Mouse (Mus musculus): ENCODE results near the gene Bicd2. TPM values are rescaled to one million over a fixed set of nuclear protein-coding genes. Genes with fewer than 3 reads are reported as not detected.
A peak's percentile ranks its signal among the peaks of the same experiment; 100 is the strongest.

Gene Bicd2
- polyA plus RNA-seq, 1 experiment from 2014 or later, result 25.3 TPM

DNA sequence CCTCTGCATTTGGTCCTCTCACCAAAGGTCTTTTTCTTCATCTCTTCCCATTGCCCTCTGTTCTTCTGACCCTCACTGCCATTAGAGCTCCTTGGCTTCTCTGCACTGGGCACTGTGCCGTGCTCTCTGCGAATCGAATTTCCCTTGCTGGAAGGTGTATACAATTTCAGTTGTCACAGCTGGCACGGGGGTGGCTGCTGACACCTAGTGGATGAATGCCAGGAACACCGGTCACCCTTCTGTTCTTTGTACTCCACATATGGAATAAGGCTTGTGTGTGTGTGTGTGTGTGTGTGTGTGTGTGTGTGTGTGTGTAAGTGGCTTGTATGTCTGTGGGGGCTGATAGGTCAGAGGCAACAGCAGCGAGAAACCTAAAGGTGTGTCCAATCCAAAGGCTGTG lies 58.8 kb downstream of the Bicd2 start:
- Histone ChIP-seq H3K27me3 (replicated peaks; ENCODE audit: control insufficient read depth, insufficient read depth, low read length) (no peaks in the 10 kb centered on the region), H3K4me2 (ENCODE audit: low read length) (no peak overlapping the region), H3K4me1 (ENCODE audit: control insufficient read depth, insufficient read depth, low read depth, low read length) (no peaks in the 10 kb centered on the region), H3K27ac (ENCODE audit: low read depth, low read length) (no peak overlapping the region), H3K4me3 (ENCODE audit: low read length) (no peak overlapping the region), H3K36me3 (ENCODE audit: control insufficient read depth, insufficient read depth, low read length) (no peaks in the 10 kb centered on the region), H3K9ac (ENCODE audit: low read depth, low read length) (no peak overlapping the region), H3K9me3 (ENCODE audit: control insufficient read depth, low read length) (no peaks in the 10 kb centered on the region)
- peak; percentile 83 for ATAC-seq
- 41% methylated on average over 6 of the region's 6 CpGs for WGBS

DNA sequence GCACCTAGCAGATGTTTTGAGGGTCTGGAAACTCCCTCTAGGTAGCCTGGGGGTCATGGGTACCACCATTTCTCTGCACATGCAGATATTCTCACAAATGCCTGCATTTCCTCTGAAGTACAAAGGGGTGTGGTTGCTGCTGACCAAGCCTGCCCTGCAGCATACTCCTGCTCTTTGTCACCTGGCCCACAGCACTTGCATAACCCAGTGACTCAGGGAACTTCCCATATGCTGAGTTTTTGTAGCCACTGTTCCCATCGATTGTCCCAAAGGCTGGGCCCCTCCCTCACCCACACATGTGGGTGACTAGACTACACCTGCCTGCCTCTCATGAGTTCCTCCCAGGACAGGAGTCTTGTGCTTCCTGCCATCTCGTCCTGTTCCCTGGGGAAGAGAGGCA lies 61.2 kb downstream of the Bicd2 start:
- no peaks in the 10 kb centered on the region for H3K36me3 ChIP-seq (ENCODE audit: control insufficient read depth, insufficient read depth, low read length)
- no peak for ATAC-seq
- no peaks in the 10 kb centered on the region for H3K4me1 ChIP-seq (ENCODE audit: control insufficient read depth, insufficient read depth, low read depth, low read length)
- H3K27ac ChIP-seq (ENCODE audit: low read depth, low read length), result no peak overlapping the region
- H3K4me2 ChIP-seq (ENCODE audit: low read length), result no peak overlapping the region
- 90% methylated on average over 2 of the region's 2 CpGs for WGBS
- no peak overlapping the region for H3K9ac ChIP-seq (ENCODE audit: low read depth, low read length)
- H3K4me3 ChIP-seq (ENCODE audit: low read length), result no peak overlapping the region
- no peaks in the 10 kb centered on the region for H3K27me3 ChIP-seq (replicated peaks; ENCODE audit: control insufficient read depth, insufficient read depth, low read length)
- no peaks in the 10 kb centered on the region for H3K9me3 ChIP-seq (ENCODE audit: control insufficient read depth, low read length)

DNA sequence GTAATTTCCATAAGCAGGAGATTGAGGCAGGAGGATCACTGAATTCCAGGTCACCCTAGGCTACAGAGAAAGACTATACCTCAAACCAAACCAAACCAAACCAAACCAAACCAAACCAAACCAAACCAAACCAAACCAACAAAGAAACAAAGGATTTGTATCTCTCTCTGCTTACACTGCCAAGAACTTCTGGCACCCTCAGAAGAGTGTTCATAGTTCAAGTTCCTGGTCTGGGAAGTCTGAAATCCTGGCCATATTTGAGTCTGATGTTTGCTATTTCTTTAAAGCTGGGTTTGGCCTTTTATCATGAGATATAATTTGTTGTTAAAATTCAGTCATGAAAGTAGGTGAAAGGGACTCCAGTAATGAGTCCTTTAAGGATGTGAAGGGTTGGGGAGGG lies 66.4 kb downstream of the Bicd2 start:
- H3K27me3 ChIP-seq (replicated peaks; ENCODE audit: control insufficient read depth, insufficient read depth, low read length), result no peaks in the 10 kb centered on the region
- H3K36me3 ChIP-seq (ENCODE audit: control insufficient read depth, insufficient read depth, low read length), result no peaks in the 10 kb centered on the region
- H3K4me1 ChIP-seq (ENCODE audit: control insufficient read depth, insufficient read depth, low read depth, low read length), result no peaks in the 10 kb centered on the region
- H3K27ac ChIP-seq (ENCODE audit: low read depth, low read length), result no peak overlapping the region
- H3K4me2 ChIP-seq (ENCODE audit: low read length), result no peak overlapping the region
- no peak for ATAC-seq
- no peak overlapping the region for H3K9ac ChIP-seq (ENCODE audit: low read depth, low read length)
- H3K9me3 ChIP-seq (ENCODE audit: control insufficient read depth, low read length), result no peaks in the 10 kb centered on the region
- H3K4me3 ChIP-seq (ENCODE audit: low read length), result no peak overlapping the region

DNA sequence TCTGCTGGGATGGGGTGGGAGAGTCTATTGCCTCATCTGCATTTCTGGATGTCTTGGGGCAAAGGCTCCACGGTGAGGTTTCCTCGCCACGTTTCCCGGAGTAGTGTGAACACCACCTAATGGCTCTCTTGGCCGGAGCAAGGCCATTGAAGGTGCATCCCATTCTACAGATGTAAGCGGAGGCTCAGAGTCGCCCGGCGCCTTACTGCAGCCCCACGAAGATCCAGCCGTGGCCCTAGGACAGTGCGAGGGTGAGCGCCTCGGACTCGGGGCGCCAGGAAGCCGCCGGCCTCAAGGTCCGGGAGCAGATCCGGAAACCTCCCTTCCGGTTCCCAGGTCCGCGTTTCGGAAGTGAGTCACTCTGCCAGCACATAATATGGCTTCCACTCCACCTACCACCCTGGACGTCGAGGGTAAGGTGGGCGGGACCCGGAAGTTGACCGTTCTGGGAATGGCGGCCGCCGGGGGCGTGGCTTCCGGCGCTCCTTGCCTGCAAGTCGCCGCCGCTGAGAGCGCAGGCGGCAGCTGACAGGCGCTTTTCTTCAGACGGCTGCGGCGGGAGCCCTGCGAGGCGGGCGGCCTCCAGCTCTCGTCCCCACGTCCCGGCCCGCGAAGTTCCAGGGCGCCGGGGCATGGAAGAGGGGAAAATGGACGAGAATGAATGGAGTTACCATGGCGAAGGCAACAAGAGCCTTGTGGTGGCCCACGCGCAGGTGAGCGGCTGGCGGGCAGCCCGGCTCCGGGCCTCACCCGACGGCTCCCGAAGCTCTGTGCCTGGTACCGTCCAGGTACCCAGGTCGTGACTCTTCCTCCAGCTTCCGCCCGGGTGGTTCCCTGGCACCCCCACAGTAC lies 79.6 kb downstream of the Bicd2 start, which contains the start of gene Ippk:
Gene Ippk, plus strand, starts transcription at position 496 of the 852 bp plus-strand sequence.
- ATAC-seq, result peak; percentile 99
- Histone ChIP-seq H3K4me2 (ENCODE audit: low read length) (peak within 1 kb of the TSS; percentile 97), H3K4me3 (ENCODE audit: low read length) (peak within 1 kb of the TSS; percentile 76), H3K27ac (ENCODE audit: low read depth, low read length) (peak within 1 kb of the TSS; percentile 80), H3K36me3 (ENCODE audit: control insufficient read depth, insufficient read depth, low read length) (no peaks in the 10 kb centered on the region), H3K27me3 (replicated peaks; ENCODE audit: control insufficient read depth, insufficient read depth, low read length) (no peaks in the 10 kb centered on the region), H3K4me1 (ENCODE audit: control insufficient read depth, insufficient read depth, low read depth, low read length) (peaks cover 18% of the 10 kb centered on the region), H3K9me3 (ENCODE audit: control insufficient read depth, low read length) (no peaks in the 10 kb centered on the region), H3K9ac (ENCODE audit: low read depth, low read length) (peak within 1 kb of the TSS; percentile 81)
- WGBS, result under 1% methylated on average over 68 of the region's 69 CpGs

DNA sequence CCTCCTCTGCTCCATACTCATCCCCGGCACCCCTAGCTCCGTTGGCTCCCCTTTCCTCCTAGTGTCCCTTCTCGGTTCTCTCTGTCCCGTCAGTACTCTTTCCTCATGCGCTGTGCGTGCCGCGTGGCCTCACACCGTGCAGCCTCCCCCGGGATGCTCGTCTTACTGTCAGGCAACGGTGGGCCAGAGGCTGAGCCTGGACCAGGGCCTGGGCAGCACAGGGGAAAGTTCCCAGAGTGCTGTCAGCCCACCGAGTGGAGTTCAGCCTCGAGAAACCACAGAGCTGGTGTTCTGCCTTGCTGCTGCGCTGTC lies 80.2 kb downstream of the Bicd2 start:
- H3K27me3 ChIP-seq (replicated peaks; ENCODE audit: control insufficient read depth, insufficient read depth, low read length), result no peaks in the 10 kb centered on the region
- ATAC-seq, result no peak
- H3K9ac ChIP-seq (ENCODE audit: low read depth, low read length), result peak overlapping the region; percentile 81
- H3K4me3 ChIP-seq (ENCODE audit: low read length), result peak overlapping the region; percentile 76
- no peaks in the 10 kb centered on the region for H3K36me3 ChIP-seq (ENCODE audit: control insufficient read depth, insufficient read depth, low read length)
- H3K27ac ChIP-seq (ENCODE audit: low read depth, low read length), result peak overlapping the region; percentile 70
- peaks cover 18% of the 10 kb centered on the region for H3K4me1 ChIP-seq (ENCODE audit: control insufficient read depth, insufficient read depth, low read depth, low read length)
- H3K9me3 ChIP-seq (ENCODE audit: control insufficient read depth, low read length), result no peaks in the 10 kb centered on the region
- WGBS, result under 1% methylated on average over 15 of the region's 15 CpGs
- H3K4me2 ChIP-seq (ENCODE audit: low read length), result peak overlapping the region; percentile 97

DNA sequence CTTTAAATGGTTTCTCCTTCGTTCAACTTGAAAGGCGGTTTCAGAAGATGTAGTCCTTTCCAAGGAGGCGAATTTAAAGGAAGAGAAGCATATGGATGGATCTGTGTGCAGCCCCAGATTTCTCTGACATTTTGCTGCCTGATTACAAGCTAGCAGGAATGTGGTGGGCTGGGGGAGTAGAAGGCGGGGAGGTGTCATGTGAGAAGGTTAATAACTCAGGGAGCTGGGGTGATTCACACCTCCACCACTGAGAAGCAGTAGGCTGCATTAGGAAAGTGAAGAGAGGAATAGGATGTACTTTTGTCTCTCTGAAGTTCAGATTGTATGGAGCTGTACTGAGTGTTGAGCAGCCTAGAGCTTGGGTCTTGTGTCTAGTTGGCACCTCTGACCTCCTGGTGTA lies 80.6 kb downstream of the Bicd2 start:
- peaks cover 18% of the 10 kb centered on the region for H3K4me1 ChIP-seq (ENCODE audit: control insufficient read depth, insufficient read depth, low read depth, low read length)

DNA sequence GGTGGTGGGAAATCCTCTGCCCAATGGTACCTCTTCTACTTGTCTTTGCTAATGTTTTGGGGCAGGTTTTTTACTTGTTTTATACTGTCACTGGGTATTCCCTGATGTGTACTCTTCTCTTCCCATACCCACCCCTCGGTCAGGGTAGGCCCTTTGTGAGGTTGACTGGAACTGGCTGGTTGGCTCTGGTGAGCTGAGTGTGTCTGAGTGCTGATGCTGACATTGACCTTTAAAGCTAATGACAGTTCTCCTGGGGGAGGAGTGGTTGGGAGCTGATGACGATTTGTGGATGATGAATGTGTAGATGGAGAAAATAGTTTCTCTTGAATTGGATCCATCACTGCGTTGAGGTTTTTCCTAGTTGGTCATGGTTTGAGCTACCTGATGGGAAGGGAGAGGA lies 85.4 kb downstream of the Bicd2 start:
- Histone ChIP-seq H3K4me2 (ENCODE audit: low read length) (no peak overlapping the region), H3K9ac (ENCODE audit: low read depth, low read length) (no peak overlapping the region), H3K4me3 (ENCODE audit: low read length) (no peak overlapping the region), H3K27ac (ENCODE audit: low read depth, low read length) (no peak overlapping the region), H3K27me3 (replicated peaks; ENCODE audit: control insufficient read depth, insufficient read depth, low read length) (no peaks in the 10 kb centered on the region), H3K4me1 (ENCODE audit: control insufficient read depth, insufficient read depth, low read depth, low read length) (peaks cover 17% of the 10 kb centered on the region), H3K9me3 (ENCODE audit: control insufficient read depth, low read length) (no peaks in the 10 kb centered on the region), H3K36me3 (ENCODE audit: control insufficient read depth, insufficient read depth, low read length) (no peaks in the 10 kb centered on the region)
- ATAC-seq, result no peak
- 92% methylated on average over 3 of the region's 3 CpGs for WGBS

More for the DNA sequence above, 80.6 kb downstream of the Bicd2 start:
- 35% methylated on average over 4 of the region's 4 CpGs for WGBS
- Histone ChIP-seq H3K9me3 (ENCODE audit: control insufficient read depth, low read length) (no peaks in the 10 kb centered on the region), H3K4me2 (ENCODE audit: low read length) (peak overlapping the region; percentile 97), H3K36me3 (ENCODE audit: control insufficient read depth, insufficient read depth, low read length) (no peaks in the 10 kb centered on the region), H3K27me3 (replicated peaks; ENCODE audit: control insufficient read depth, insufficient read depth, low read length) (no peaks in the 10 kb centered on the region), H3K4me3 (ENCODE audit: low read length) (peak overlapping the region; percentile 76), H3K9ac (ENCODE audit: low read depth, low read length) (peak overlapping the region; percentile 81), H3K27ac (ENCODE audit: low read depth, low read length) (no peak overlapping the region)
- no peak for ATAC-seq

DNA sequence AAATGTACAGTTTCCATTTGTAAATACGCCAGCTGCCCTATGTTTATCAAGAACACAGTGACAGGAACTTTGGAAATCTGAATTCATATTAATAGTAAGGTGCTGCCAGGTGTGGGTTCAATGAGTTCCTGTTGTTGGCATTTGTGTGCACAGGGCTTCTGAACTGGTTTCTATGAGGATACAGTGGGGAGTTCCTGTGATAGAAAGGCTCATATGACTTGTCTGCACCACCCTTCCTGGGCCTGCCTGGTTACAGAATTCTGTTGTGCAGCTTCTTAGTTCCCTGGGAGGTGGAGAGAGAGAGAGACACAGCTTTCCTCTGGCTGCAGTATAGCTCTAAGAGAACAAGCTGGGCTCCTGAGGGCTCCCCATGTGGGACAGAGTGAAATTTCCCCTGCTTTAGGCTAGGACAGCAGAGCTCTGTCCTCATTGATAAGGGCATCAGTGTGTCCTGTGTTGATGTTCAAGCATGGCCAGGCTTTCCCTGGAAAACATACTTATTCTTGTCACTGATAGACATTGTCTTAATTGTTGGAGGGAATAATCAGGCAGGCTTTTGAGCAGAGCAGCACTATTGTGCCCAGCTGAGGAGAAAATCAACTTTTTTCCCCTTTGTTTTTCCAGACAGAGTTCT lies 86.8 kb downstream of the Bicd2 start:
- no peak overlapping the region for H3K27ac ChIP-seq (ENCODE audit: low read depth, low read length)
- H3K4me1 ChIP-seq (ENCODE audit: control insufficient read depth, insufficient read depth, low read depth, low read length), result peaks cover 3% of the 10 kb centered on the region; the same call in 1 of the 2 replicates
- H3K36me3 ChIP-seq (ENCODE audit: control insufficient read depth, insufficient read depth, low read length), result peaks cover 5% of the 10 kb centered on the region; the same call in 1 of the 2 replicates
- H3K27me3 ChIP-seq (replicated peaks; ENCODE audit: control insufficient read depth, insufficient read depth, low read length), result no peaks in the 10 kb centered on the region
- H3K9me3 ChIP-seq (ENCODE audit: control insufficient read depth, low read length), result no peaks in the 10 kb centered on the region
- WGBS, result 95% methylated on average over 1 of the region's 1 CpGs
- H3K9ac ChIP-seq (ENCODE audit: low read depth, low read length), result no peak overlapping the region
- no peak overlapping the region for H3K4me2 ChIP-seq (ENCODE audit: low read length)
- no peak overlapping the region for H3K4me3 ChIP-seq (ENCODE audit: low read length)
- no peak for ATAC-seq

DNA sequence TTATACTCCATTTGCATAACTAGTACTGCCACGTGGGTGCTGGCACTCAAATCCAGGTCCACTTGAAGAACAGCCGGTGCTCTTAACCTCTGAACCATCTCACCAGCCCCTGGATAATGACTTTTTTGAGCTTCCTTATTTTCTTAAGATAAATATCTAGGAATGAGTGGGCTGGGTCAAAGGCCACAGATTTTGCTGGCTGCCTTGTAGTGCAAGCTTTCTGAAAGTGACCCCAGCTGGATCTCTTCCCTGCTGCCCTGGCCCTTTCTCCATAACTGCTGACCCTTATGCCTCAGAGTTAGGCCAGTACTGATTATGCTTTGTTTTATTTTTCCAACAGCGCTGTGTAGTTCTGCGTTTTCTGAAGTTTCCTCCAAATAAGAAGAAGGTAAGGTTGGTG lies 89.1 kb downstream of the Bicd2 start:
- 77% methylated on average over 4 of the region's 4 CpGs for WGBS
- H3K36me3 ChIP-seq (ENCODE audit: control insufficient read depth, insufficient read depth, low read length), result peaks cover 13% of the 10 kb centered on the region
- no peak overlapping the region for H3K4me3 ChIP-seq (ENCODE audit: low read length)
- no peak overlapping the region for H3K9ac ChIP-seq (ENCODE audit: low read depth, low read length)
- no peaks in the 10 kb centered on the region; the same call in 1 of the 2 replicates for H3K4me1 ChIP-seq (ENCODE audit: control insufficient read depth, insufficient read depth, low read depth, low read length)
- no peak overlapping the region for H3K4me2 ChIP-seq (ENCODE audit: low read length)
- H3K27me3 ChIP-seq (replicated peaks; ENCODE audit: control insufficient read depth, insufficient read depth, low read length), result no peaks in the 10 kb centered on the region
- no peak overlapping the region for H3K27ac ChIP-seq (ENCODE audit: low read depth, low read length)
- ATAC-seq, result no peak
- no peaks in the 10 kb centered on the region for H3K9me3 ChIP-seq (ENCODE audit: control insufficient read depth, low read length)

Data from hindbrain, embryonic 16.5 days (tissue).